Mouse (Mus musculus): Measurements from ENCODE around the gene Sik2. TPM values are rescaled to one million over a fixed set of nuclear protein-coding genes. Genes with fewer than 3 reads are reported as not detected.
A peak's percentile ranks its signal among the peaks of the same experiment; 100 is the strongest.

The Sik2 gene
- total RNA-seq, 2 experiments from 2014 or later, result 45.9 to 57.5 TPM

DNA sequence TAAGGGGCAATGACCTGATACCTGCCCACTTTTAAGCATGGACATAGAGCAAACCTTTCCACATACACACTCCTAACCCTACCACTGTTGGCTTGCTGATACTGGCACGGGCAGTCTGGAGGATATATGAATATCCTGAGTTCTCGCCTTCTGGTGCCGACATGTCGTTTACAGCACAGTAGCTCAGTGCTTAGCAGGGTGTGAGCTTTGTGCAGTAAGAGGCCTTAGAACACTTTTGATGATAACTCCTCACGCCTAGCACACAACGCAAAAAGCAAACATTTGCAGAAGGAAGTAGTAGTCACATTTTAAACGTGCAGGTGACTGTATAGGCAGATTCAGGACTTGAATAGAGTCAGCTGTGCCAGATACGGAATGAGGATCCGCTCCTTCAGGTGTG lies 159.1 kb downstream of the Sik2 start:
- intact Hi-C loops (cut with DNase I), result loop anchor here (2.0 to 5.0 kb wide), 2 partner anchors 159 to 203 kb away; partner anchors contain the start of gene Sik2
- no peak for DNase-seq (ENCODE audit: low spot score in 2 of 2)

DNA sequence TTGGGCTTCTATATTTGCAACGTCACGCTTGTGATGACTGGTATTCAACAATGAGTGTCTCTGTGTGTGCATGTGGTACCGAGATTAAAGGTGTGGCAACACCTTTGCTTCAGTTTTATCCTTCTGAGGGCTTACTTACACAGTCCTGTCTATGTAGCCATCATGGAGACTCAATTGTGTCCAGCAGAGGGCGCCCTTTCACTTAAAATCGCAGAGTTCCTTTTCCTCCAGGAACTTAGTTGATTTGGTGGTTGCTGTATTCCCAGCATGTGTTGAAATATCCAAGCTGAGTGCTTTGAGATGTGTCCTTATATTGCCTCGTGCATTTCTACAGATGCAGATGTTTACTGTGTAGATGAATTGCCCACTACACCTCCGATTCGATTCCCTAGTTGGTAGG lies 159.6 kb downstream of the Sik2 start:
- intact Hi-C loops (cut with DNase I), result loop anchor here (2.0 to 5.0 kb wide), 2 partner anchors 160 to 203 kb away; partner anchors contain the start of gene Sik2
- peak; percentile 84 to 90 for DNase-seq (ENCODE audit: low spot score in 2 of 2)

DNA sequence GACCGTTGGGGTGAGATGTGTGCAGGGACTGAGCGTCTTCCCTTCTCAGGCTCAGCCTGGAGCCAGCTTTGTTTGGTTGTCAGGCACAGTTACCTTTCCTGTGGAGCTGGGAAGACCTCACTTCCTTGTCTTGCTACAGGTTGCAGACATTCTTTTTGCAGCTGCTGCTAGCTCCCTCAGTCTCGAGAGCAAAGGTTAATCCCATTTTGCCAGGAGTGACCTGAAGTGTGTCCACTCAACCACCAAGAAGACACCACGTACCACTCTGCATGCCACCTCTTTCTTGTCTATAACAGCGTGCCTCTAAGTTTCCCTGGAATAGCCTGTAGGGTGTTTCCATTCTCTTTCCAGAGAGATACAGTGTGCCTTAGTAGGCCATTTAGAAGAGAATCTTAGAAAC lies 160.1 kb downstream of the Sik2 start:
- DNase-seq (ENCODE audit: low spot score in 2 of 2), result no peak
- intact Hi-C loops (cut with DNase I), result loop anchor here (1.0 to 5.0 kb wide), 3 partner anchors 160 to 303 kb away; partner anchors contain the start of gene Sik2

DNA sequence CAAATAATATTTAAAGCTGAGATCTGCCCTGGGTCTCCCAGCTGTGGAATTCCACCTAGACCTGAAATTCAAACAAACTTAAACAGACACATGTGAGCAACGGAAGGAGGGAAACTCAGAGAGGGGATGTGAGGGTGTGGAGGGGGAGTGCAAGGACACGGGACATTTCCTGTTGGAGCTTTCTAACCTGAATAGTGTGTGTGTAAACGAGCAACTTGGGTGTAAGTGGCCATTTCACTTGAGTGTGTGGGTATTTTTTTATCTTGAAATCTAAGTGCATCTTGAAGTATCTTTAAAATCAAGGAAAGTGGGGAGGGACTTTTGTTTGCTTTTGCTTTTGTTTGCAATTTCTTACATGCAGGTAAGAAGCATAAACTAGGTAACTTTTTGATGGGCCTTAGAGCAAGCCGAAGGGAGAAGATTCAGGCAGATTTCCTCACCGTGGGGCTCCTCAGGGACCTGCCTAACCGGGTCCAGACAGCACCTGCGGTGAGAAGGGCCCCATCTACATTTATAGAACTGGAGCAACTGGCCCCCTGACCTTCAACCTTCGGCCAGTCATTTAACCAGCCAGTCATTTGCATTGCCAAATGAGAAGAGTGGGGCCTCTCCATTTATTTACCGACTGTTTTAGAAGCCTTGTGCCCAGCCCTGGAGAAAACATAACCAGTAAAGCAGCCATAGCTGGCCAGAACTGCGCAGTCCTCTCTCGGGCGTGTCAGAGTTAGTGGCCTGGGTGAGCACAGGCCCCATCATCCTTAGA lies 161.1 kb downstream of the Sik2 start:
- DNase-seq (ENCODE audit: low spot score in 2 of 2), result no peak
- intact Hi-C loops (cut with DNase I), result loop anchor here (1.0 to 5.0 kb wide), 3 partner anchors 161 to 305 kb away; partner anchors contain the start of gene Sik2

DNA sequence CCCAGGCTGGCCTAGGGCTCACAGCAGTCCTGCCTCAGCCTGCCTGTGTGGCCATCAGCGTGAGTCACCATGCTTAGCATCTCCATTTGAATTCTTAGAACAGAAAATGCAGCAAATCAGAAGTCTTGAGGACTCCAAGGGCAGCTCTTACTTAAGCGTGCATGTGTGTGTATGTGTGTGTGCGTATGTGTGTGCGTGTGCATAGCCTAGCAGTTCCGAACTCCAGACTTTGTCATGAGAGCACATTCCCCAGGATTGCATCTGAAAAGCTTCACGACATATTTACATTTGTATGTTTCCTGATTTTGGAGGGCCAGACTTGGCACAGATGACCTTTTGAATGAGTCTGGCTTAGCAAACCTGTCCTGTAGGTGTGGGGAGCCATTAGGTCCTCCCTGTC lies 161.7 kb downstream of the Sik2 start:
- intact Hi-C loops (cut with DNase I), result loop anchor here (5.0 kb wide), 1 partner anchor 205 kb away; no protein-coding TSS in a partner anchor
- DNase-seq (ENCODE audit: low spot score in 2 of 2), result no peak

DNA sequence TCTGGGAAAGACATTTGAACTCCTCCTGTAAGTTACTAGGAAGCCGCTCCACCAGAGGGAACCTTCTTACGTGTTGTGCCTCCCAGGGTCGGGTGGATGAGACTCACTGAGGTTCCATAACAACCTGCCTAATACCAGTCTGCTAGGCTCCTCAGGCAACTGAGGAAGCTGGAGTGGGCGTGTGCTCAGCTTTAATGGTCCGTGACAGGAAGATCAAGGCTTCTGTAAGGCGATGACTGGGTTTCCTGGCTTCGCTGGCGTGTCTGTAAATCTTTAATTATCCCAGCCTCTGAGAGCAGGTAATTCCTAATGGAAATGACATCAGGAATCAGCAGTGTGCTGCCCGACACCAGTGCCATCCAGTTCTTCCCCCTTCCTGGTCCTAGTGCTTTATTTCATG lies 163.3 kb downstream of the Sik2 start:
- intact Hi-C loops (cut with DNase I), result loop anchor here (5.0 kb wide), 1 partner anchor 207 kb away; no protein-coding TSS in a partner anchor
- no peak for DNase-seq (ENCODE audit: low spot score in 2 of 2)

DNA sequence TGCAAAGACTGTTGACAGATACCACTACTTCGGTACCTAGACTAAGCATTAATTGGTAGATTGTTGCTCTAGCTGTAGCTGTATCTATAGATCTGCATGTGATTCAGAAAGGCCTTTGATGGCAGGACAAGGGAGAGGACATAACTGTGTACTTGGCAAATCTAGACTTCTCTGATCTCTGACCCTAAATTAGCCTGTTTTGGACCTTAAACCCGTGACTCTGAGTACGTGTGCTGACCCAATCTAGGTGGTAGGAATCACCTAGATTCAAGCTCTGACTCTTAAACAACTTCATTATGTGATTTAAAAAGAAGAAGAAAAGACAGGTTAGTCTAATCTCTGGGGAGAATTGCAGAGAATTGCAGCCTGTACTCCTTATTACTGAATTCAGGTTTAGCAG lies 163.8 kb downstream of the Sik2 start, which contains the start of gene Ppp2r1b:
TSS of gene Ppp2r1b (plus strand) at position 221 of the 400 bp plus-strand sequence.
- intact Hi-C loops (cut with DNase I), result loop anchor here (5.0 kb wide), 1 partner anchor 207 kb away; no protein-coding TSS in a partner anchor
- no peak for DNase-seq (ENCODE audit: low spot score in 2 of 2)

Other genes starting within 250 kb of the Sik2 start
- gene Fdxacb1, start 240.8 kb downstream of the Sik2 start, total RNA-seq (2021), result 1 to 10 TPM; 4.4 to 6.0 TPM
- 10 to 100 TPM; 24.3 to 26.0 TPM for gene Alg9, start 234.1 kb downstream of the Sik2 start, total RNA-seq (2021)
- gene 1110032A03Rik, start 233.6 kb downstream of the Sik2 start, total RNA-seq (2021), result 10 to 100 TPM; 35.2 to 37.2 TPM
- 10 to 100 TPM; 13.6 to 15.4 TPM for gene Ppp2r1b, start 163.8 kb downstream of the Sik2 start, total RNA-seq (2021)
- gene Btg4, start 51.8 kb upstream of the Sik2 start, total RNA-seq (2021), result not detected
- 1 to 10 TPM; 4.1 to 5.7 TPM for gene Layn, start 68.0 kb upstream of the Sik2 start, total RNA-seq (2021)
- not detected for gene 4833427G06Rik, start 93.0 kb upstream of the Sik2 start, total RNA-seq (2021)
- under 1 TPM in 1 of 2 experiments, not detected in 1; 0.05 TPM for gene Gm32742, start 156.4 kb upstream of the Sik2 start, total RNA-seq (2021)
- gene Pou2af1, start 204.6 kb upstream of the Sik2 start, total RNA-seq (2021), result not detected